Mouse (Mus musculus) hindbrain, embryonic 13.5 days (tissue): ENCODE measurements around the gene Adtrp. TPM values are rescaled to one million over a fixed set of nuclear protein-coding genes. Genes with fewer than 3 reads are reported as not detected.

Experiments used
- ATAC-seq: fragments of 200-750 bp; cut with Nextera tagmentation; 2 replicates; pipeline ENCODE4 v1.8.0; 2017; ENCODE audit warnings: moderate TSS enrichment; ENCODE audit not compliant: low FRiP score
- H3K27ac ChIP-seq: fragments of 300-500 bp; sonication (generic); 2 replicates; pipeline ENCODE4 v1.5.1; 2015; ENCODE audit warnings: inconsistent platforms, mild to moderate bottlenecking, moderate library complexity
- H3K27me3 ChIP-seq: fragments of 300-500 bp; sonication (generic); 2 replicates; pipeline ENCODE4 v1.6.1; 2015; ENCODE audit warnings: mild to moderate bottlenecking, inconsistent platforms
- H3K36me3 ChIP-seq: fragments of 300-500 bp; sonication (generic); 2 replicates; pipeline ENCODE4 v1.6.1; 2015; ENCODE audit warnings: mild to moderate bottlenecking, inconsistent platforms
- H3K4me1 ChIP-seq: fragments of 300-500 bp; sonication (generic); replicated peaks from 2 replicates; pipeline ENCODE4 v1.6.1; 2015; ENCODE audit warnings: inconsistent platforms
- H3K4me2 ChIP-seq: fragments of 300-500 bp; sonication (generic); 2 replicates; pipeline ENCODE4 v1.6.1; 2015; ENCODE audit warnings: inconsistent platforms, mild to moderate bottlenecking, moderate library complexity
- H3K4me3 ChIP-seq: fragments of 300-500 bp; sonication (generic); 2 replicates; pipeline ENCODE4 v1.5.1; 2015; ENCODE audit warnings: mild to moderate bottlenecking, inconsistent platforms
- H3K9ac ChIP-seq: fragments of 300-500 bp; sonication (generic); 2 replicates; pipeline ENCODE4 v1.6.1; 2015; ENCODE audit warnings: mild to moderate bottlenecking, inconsistent platforms
- H3K9me3 ChIP-seq: fragments of 300-500 bp; sonication (generic); 2 replicates; pipeline ENCODE4 v1.6.1; 2016; ENCODE audit warnings: inconsistent platforms
- WGBS: fragments of 180-500 bp; shearing (Covaris S2); methylation state at CpG from one replicate; pipeline ENCODE4 v1.1.7; 2015; 5-methylcytosine and 5-hydroxymethylcytosine counted together
- polyA plus RNA-seq: library from polyadenylated mRNA; unstranded; fragments of >200 nt; fragmentation: Nextera tagmentation; extraction: Ambion mirVana; gene quantifications from 2 replicates; pipeline ENCODE4 v1.2.1, GENCODE M21; 2015

Adtrp gene
- polyA plus RNA-seq, 1 experiment from 2014 or later: 0.65 TPM

GRCm38 (mm10) chr13:41758550-41759465 is 88.7 kb downstream of the Adtrp start:
- WGBS: 53% methylated on average over 19 of the region's 19 CpGs
- Histone ChIP-seq H3K9ac (no peak overlapping the region), H3K9me3 (no peaks in the 10 kb centered on the region), H3K27ac (peak overlapping the region; percentile 50; the same call in 1 of the 2 replicates), H3K4me2 (no peak overlapping the region), H3K36me3 (no peaks in the 10 kb centered on the region), H3K27me3 (no peaks in the 10 kb centered on the region), H3K4me3 (no peak overlapping the region), H3K4me1 (peaks cover 22% of the 10 kb centered on the region)
- ATAC-seq: no peak

GRCm38 (mm10) chr13:41753114-41753513 is 94.4 kb downstream of the Adtrp start:
- H3K4me1 ChIP-seq: no peaks in the 10 kb centered on the region
- H3K4me3 ChIP-seq: no peak overlapping the region
- no peaks in the 10 kb centered on the region for H3K27me3 ChIP-seq
- no peak overlapping the region for H3K4me2 ChIP-seq
- 85% methylated on average over 5 of the region's 5 CpGs for WGBS
- H3K9ac ChIP-seq: no peak overlapping the region
- no peak overlapping the region for H3K27ac ChIP-seq
- ATAC-seq: no peak
- H3K36me3 ChIP-seq: no peaks in the 10 kb centered on the region
- no peaks in the 10 kb centered on the region for H3K9me3 ChIP-seq

- Histone ChIP-seq H3K4me2 (no peak overlapping the region), H3K4me3 (no peak overlapping the region), H3K27me3 (no peaks in the 10 kb centered on the region), H3K36me3 (no peaks in the 10 kb centered on the region), H3K9me3 (no peaks in the 10 kb centered on the region), H3K4me1 (no peaks in the 10 kb centered on the region), H3K27ac (no peak overlapping the region), H3K9ac (no peak overlapping the region)
- WGBS: 56% methylated on average over 5 of the region's 5 CpGs
- ATAC-seq: no peak
Measured at GRCm38 (mm10) chr13:41750481-41750880, 97.0 kb downstream of the Adtrp start.

DNA sequence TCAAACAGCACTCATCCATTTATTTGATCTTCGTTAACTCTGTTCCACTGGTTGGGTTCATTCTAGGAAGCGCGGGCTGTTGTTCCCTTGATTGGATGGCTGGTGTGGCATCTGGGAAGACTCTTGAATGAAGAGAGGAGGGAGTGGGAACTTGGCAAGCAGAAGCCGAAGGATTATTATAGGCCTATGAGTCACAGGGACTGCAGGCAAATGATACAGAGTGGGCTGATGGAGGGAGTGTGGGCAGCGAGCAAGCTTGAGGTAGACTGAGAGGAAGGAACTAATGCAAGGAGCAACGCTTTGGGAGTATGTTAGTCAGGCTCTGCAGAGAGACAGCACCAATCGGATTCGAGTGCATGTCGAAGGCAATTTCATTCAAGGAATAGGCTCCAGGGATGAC is 98.6 kb downstream of the Adtrp start:
- Histone ChIP-seq H3K9me3 (no peaks in the 10 kb centered on the region), H3K4me2 (no peak overlapping the region), H3K4me1 (no peaks in the 10 kb centered on the region), H3K27ac (no peak overlapping the region), H3K36me3 (no peaks in the 10 kb centered on the region), H3K4me3 (no peak overlapping the region), H3K27me3 (no peaks in the 10 kb centered on the region), H3K9ac (no peak overlapping the region)
- WGBS: 83% methylated on average over 9 of the region's 9 CpGs
- ATAC-seq: no peak

GRCm38 (mm10) chr13:41747691-41748090 is 99.8 kb downstream of the Adtrp start:
- ATAC-seq: no peak
- no peaks in the 10 kb centered on the region for H3K4me1 ChIP-seq
- H3K36me3 ChIP-seq: no peaks in the 10 kb centered on the region
- no peak overlapping the region for H3K9ac ChIP-seq
- H3K4me3 ChIP-seq: no peak overlapping the region
- WGBS: 71% methylated on average over 4 of the region's 4 CpGs
- no peaks in the 10 kb centered on the region for H3K27me3 ChIP-seq
- no peaks in the 10 kb centered on the region for H3K9me3 ChIP-seq
- H3K4me2 ChIP-seq: no peak overlapping the region
- H3K27ac ChIP-seq: no peak overlapping the region

DNA sequence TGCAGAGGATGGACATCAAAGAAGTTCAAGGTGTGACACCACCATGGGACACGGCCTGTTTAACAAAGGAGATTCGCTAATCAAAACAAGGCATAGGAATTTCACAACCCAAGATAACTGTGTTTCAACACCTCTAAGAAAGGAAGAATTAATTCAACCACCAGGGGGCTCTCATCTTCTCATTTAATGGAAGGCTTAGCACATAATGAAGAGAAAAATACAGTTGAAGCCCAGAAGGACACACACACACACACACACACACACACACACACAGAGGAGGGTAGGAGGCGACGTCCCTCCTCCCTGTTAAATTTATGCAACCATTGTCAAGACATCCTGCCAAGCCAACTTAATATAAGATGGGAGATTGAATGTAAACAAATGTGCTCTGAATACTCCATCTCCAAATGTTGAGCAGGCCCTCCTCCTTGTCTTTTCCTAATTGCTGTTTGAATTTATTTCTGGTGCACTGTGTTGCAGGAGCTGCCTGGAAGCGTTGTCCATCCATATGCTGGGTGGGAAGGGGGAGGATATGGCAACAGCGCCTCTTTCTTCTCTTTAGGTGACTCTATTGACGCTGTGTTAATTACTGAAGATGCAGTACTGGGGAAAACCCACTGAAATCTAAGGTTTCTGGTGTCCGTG is 100.4 kb downstream of the Adtrp start:
- WGBS: 66% methylated on average over 8 of the region's 8 CpGs
- no peak for ATAC-seq
- no peaks in the 10 kb centered on the region for H3K9me3 ChIP-seq

GRCm38 (mm10) chr13:41740456-41741085 is 106.9 kb downstream of the Adtrp start:
- Histone ChIP-seq H3K4me3 (no peak overlapping the region), H3K9me3 (no peaks in the 10 kb centered on the region), H3K4me1 (no peaks in the 10 kb centered on the region), H3K36me3 (no peaks in the 10 kb centered on the region), H3K27ac (no peak overlapping the region), H3K27me3 (no peaks in the 10 kb centered on the region), H3K9ac (no peak overlapping the region), H3K4me2 (no peak overlapping the region)
- WGBS: 82% methylated on average over 5 of the region's 5 CpGs
- no peak for ATAC-seq

More for the DNA sequence above, 100.4 kb downstream of the Adtrp start:
- Histone ChIP-seq H3K36me3 (no peaks in the 10 kb centered on the region), H3K27me3 (no peaks in the 10 kb centered on the region), H3K9ac (no peak overlapping the region), H3K4me2 (no peak overlapping the region), H3K4me3 (no peak overlapping the region), H3K27ac (no peak overlapping the region), H3K4me1 (no peaks in the 10 kb centered on the region)

GRCm38 (mm10) chr13:41737628-41738309 is 109.7 kb downstream of the Adtrp start:
- Histone ChIP-seq H3K9ac (no peak overlapping the region), H3K27ac (no peak overlapping the region), H3K36me3 (no peaks in the 10 kb centered on the region), H3K27me3 (no peaks in the 10 kb centered on the region), H3K9me3 (no peaks in the 10 kb centered on the region), H3K4me2 (no peak overlapping the region), H3K4me3 (no peak overlapping the region), H3K4me1 (no peaks in the 10 kb centered on the region)
- 58% methylated on average over 10 of the region's 10 CpGs for WGBS
- ATAC-seq: no peak

DNA sequence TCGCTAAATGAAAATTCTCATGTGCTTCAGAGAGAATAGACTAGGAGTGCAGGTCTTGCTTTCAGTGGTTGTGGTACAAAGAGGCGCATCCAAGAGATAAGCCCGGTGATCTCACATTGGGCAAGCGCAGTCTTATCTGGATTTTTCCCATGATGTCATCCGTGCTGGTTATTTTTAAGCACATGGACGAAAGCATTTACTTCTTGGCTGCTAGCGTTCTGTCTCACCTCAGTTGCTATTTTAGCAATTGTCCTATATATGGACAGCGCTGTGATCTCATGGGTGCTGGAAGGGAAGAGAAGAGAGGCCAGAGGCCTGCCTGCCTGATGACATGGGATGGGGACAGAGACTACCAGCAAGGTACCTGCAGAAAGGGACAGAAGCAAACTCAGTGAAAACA is 117.8 kb downstream of the Adtrp start:
- no peak overlapping the region for H3K27ac ChIP-seq
- no peaks in the 10 kb centered on the region for H3K36me3 ChIP-seq
- H3K9me3 ChIP-seq: no peaks in the 10 kb centered on the region
- H3K9ac ChIP-seq: no peak overlapping the region
- 96% methylated on average over 8 of the region's 8 CpGs for WGBS
- no peaks in the 10 kb centered on the region for H3K27me3 ChIP-seq
- H3K4me3 ChIP-seq: no peak overlapping the region
- H3K4me2 ChIP-seq: no peak overlapping the region
- no peak for ATAC-seq
- H3K4me1 ChIP-seq: no peaks in the 10 kb centered on the region

DNA sequence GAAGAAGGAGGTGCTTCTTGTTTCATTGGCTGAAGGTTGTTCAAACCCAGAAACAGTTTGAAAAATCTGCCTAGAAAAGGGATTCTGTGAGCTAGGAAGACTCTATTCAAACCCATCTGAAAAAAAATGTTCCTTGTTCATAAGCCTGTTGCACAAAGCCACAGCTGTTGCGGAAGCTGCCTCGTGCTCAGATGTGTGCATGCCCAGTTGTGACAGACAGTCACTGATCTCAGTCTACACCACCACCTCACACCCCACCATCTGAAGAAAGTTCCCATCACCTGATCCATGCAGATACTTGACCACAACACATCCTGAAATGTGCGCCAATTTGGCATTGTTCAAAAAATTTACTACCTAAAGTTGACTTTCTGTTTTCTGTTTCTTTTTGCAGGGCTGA is 119.7 kb downstream of the Adtrp start:
- 90% methylated on average over 3 of the region's 3 CpGs for WGBS
- Histone ChIP-seq H3K27me3 (no peaks in the 10 kb centered on the region), H3K4me1 (no peaks in the 10 kb centered on the region), H3K9me3 (no peaks in the 10 kb centered on the region), H3K9ac (no peak overlapping the region), H3K36me3 (no peaks in the 10 kb centered on the region), H3K27ac (no peak overlapping the region), H3K4me3 (no peak overlapping the region), H3K4me2 (no peak overlapping the region)
- ATAC-seq: no peak

DNA sequence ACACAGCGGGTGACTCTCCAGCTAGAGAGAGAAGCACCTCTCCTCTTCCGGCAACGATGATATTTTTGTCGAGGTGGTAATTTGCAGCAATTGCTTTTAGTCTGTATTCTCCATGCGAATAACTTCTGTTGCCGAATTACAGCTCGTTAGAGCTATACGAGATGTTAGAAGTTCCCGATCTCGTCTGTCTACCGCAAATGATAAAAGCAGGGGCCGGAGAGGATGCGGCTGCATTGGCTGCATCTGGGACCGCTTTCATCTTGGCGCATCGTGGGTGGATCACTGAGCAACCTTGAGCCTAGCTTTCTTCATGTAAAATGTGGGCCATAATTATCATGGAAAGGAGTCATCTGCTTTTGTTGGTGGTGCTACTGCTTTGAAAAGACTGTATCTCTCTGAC is 128.2 kb downstream of the Adtrp start:
- Histone ChIP-seq H3K4me1 (no peaks in the 10 kb centered on the region), H3K4me3 (no peak overlapping the region), H3K4me2 (no peak overlapping the region), H3K9ac (no peak overlapping the region), H3K9me3 (no peaks in the 10 kb centered on the region), H3K27ac (no peak overlapping the region), H3K36me3 (no peaks in the 10 kb centered on the region), H3K27me3 (no peaks in the 10 kb centered on the region)
- WGBS: 95% methylated on average over 16 of the region's 16 CpGs
- ATAC-seq: no peak

GRCm38 (mm10) chr13:41718051-41718450 is 129.4 kb downstream of the Adtrp start:
- no peak overlapping the region for H3K4me2 ChIP-seq
- H3K36me3 ChIP-seq: no peaks in the 10 kb centered on the region
- H3K27me3 ChIP-seq: no peaks in the 10 kb centered on the region
- no peaks in the 10 kb centered on the region for H3K9me3 ChIP-seq
- H3K27ac ChIP-seq: no peak overlapping the region
- H3K9ac ChIP-seq: no peak overlapping the region
- ATAC-seq: no peak
- no peaks in the 10 kb centered on the region for H3K4me1 ChIP-seq
- 97% methylated on average over 4 of the region's 4 CpGs for WGBS
- no peak overlapping the region for H3K4me3 ChIP-seq
